Mouse (Mus musculus) CH12.LX (cell line): ENCODE measurements around the gene Gm20661. TPM values are rescaled to one million over a fixed set of nuclear protein-coding genes. Genes with fewer than 3 reads are reported as not detected.

Source experiments
- DNase-seq: peaks from one replicate; pipeline ENCODE4 v3.0.0-alpha.2; 2013; ENCODE audit errors: extremely low read depth
- H3K27ac ChIP-seq: 2 replicates; pipeline ENCODE4 v1.5.1; 2012; ENCODE audit warnings: low read depth, mild to moderate bottlenecking, control low read depth, moderate library complexity; ENCODE audit not compliant: insufficient read depth
- H3K27me3 ChIP-seq: replicated peaks from 2 replicates; pipeline ENCODE3; 2012; ENCODE audit warnings: inconsistent platforms
- H3K36me3 ChIP-seq, 2 experiments: replicated peaks in 1 of 2; 2 replicates each; pipeline versions ENCODE3 to v1.6.1; 2012; ENCODE audit warnings: inconsistent platforms in 1 of 2, low read length in 1 of 2, mild to moderate bottlenecking in 1 of 2, mixed read lengths in 1 of 2, moderate library complexity in 1 of 2; ENCODE audit not compliant: control insufficient read depth in 1 of 2, insufficient read depth in 1 of 2
- H3K4me1 ChIP-seq, 2 experiments: 2 replicates each; pipeline ENCODE4 v1.6.1; 2012; ENCODE audit warnings: inconsistent platforms in 1 of 2, moderate library complexity in 1 of 2; ENCODE audit not compliant: insufficient read depth in 2 of 2, control insufficient read depth in 1 of 2
- H3K4me2 ChIP-seq: 2 replicates; pipeline ENCODE4 v1.6.1; 2012; ENCODE audit warnings: low read depth, mild to moderate bottlenecking, control low read depth; ENCODE audit not compliant: poor library complexity, insufficient read depth, severe bottlenecking
- H3K4me3 ChIP-seq, 3 experiments: fragments of 150-350 bp in 1 of 3; sonication (generic) in 1 of 3; replicated peaks in 1 of 3; 2 replicates each; pipeline versions ENCODE3 to v1.5.1; 2011 to 2012; ENCODE audit warnings: low read depth in 2 of 3, low read length in 2 of 3, mild to moderate bottlenecking in 2 of 3, moderate library complexity in 2 of 3, control low read depth in 1 of 3, improper control_type of control experiment in 1 of 3, inconsistent platforms in 1 of 3, mixed read lengths in 1 of 3; ENCODE audit not compliant: poor library complexity in 1 of 3
- H3K79me2 ChIP-seq: replicated peaks from 2 replicates; pipeline ENCODE4 v1.6.1; 2012; ENCODE audit warnings: mild to moderate bottlenecking, moderate library complexity; ENCODE audit not compliant: control insufficient read depth, poor library complexity, insufficient read depth, severe bottlenecking; ENCODE audit errors: extremely low read depth
- H3K9ac ChIP-seq: 2 replicates; pipeline ENCODE4 v1.6.1; 2012; ENCODE audit warnings: low read depth, mild to moderate bottlenecking, control low read depth, moderate library complexity; ENCODE audit not compliant: insufficient read depth
- H3K9me3 ChIP-seq: replicated peaks from 2 replicates; pipeline ENCODE3; 2012; ENCODE audit warnings: low read length, inconsistent platforms, mixed read lengths
- CHD1 ChIP-seq: IDR thresholded peaks from 2 replicates; pipeline ENCODE4 v1.6.1; 2012; ENCODE audit warnings: low read depth, low read length, improper control_type of control experiment, inconsistent platforms
- CTCF ChIP-seq, 2 experiments: IDR thresholded peaks in 1 of 2; conservative IDR thresholded peaks in 1 of 2; 2 replicates each; pipeline ENCODE4 v1.5.1; 2011 to 2012; ENCODE audit warnings: low read depth in 2 of 2, low read length in 2 of 2, improper control_type of control experiment in 1 of 2, inconsistent platforms in 1 of 2, mild to moderate bottlenecking in 1 of 2, moderate library complexity in 1 of 2
- ELF1 ChIP-seq: IDR thresholded peaks from 2 replicates; pipeline ENCODE4 v1.6.1; 2014; ENCODE audit warnings: low read depth, mild to moderate bottlenecking, inconsistent platforms, low read length, improper control_type of control experiment
- ETS1 ChIP-seq: conservative IDR thresholded peaks from 2 replicates; pipeline ENCODE4 v1.6.1; 2012; ENCODE audit warnings: low read depth, mild to moderate bottlenecking, inconsistent platforms, low read length, improper control_type of control experiment, moderate library complexity
- KAT2A ChIP-seq: IDR thresholded peaks from 2 replicates; pipeline ENCODE4 v1.6.1; 2012; ENCODE audit warnings: low read length, improper control_type of control experiment, inconsistent platforms; ENCODE audit not compliant: insufficient replicate concordance
- MAFK ChIP-seq: IDR thresholded peaks from 2 replicates; pipeline ENCODE4 v1.6.1; 2011; ENCODE audit warnings: low read length, improper control_type of control experiment; ENCODE audit not compliant: insufficient replicate concordance
- MAX ChIP-seq: IDR thresholded peaks from 2 replicates; pipeline ENCODE4 v1.6.1; 2011; ENCODE audit warnings: low read length, improper control_type of control experiment
- MXI1 ChIP-seq: IDR thresholded peaks from 2 replicates; pipeline ENCODE4 v1.6.1; 2011; ENCODE audit warnings: mild to moderate bottlenecking, low read depth, low read length, improper control_type of control experiment
- MYC ChIP-seq: IDR thresholded peaks from 2 replicates; pipeline ENCODE4 v1.6.1; 2011; ENCODE audit warnings: low read depth, mild to moderate bottlenecking, improper control_type of control experiment, low read length
- NELFE ChIP-seq: IDR thresholded peaks from 2 replicates; pipeline ENCODE4 v1.6.1; 2011; ENCODE audit warnings: low read depth, low read length, improper control_type of control experiment
- PAX5 ChIP-seq: IDR thresholded peaks from 2 replicates; pipeline ENCODE4 v1.6.1; 2012; ENCODE audit warnings: low read length, inconsistent platforms, mixed read lengths
- POLR2A ChIP-seq: IDR thresholded peaks from 2 replicates; pipeline ENCODE4 v1.6.1; 2011; ENCODE audit warnings: low read depth, mild to moderate bottlenecking, improper control_type of control experiment, low read length
- POLR2AphosphoS2 ChIP-seq: IDR thresholded peaks from 2 replicates; pipeline ENCODE4 v1.6.1; 2011; ENCODE audit warnings: low read depth, low read length, improper control_type of control experiment
- RAD21 ChIP-seq: IDR thresholded peaks from 2 replicates; pipeline ENCODE4 v1.6.1; 2011; ENCODE audit warnings: low read depth, mild to moderate bottlenecking, low read length, improper control_type of control experiment, moderate library complexity
- RCOR1 ChIP-seq: conservative IDR thresholded peaks from 2 replicates; pipeline ENCODE4 v1.6.1; 2012; ENCODE audit warnings: low read depth, mild to moderate bottlenecking, inconsistent platforms, low read length, improper control_type of control experiment
- SIN3A ChIP-seq: IDR thresholded peaks from 2 replicates; pipeline ENCODE4 v1.6.1; 2012; ENCODE audit warnings: low read length, improper control_type of control experiment, inconsistent platforms
- SMC3 ChIP-seq: IDR thresholded peaks from 2 replicates; pipeline ENCODE4 v1.6.1; 2011; ENCODE audit warnings: low read depth, low read length, improper control_type of control experiment
- TCF12 ChIP-seq: IDR thresholded peaks from 2 replicates; pipeline ENCODE4 v1.6.1; 2014; ENCODE audit warnings: low read depth, mild to moderate bottlenecking, inconsistent platforms, low read length, improper control_type of control experiment
- USF1 ChIP-seq: IDR thresholded peaks from 2 replicates; pipeline ENCODE4 v1.6.1; 2014; ENCODE audit warnings: low read depth, mild to moderate bottlenecking, inconsistent platforms, low read length, improper control_type of control experiment
- USF2 ChIP-seq: conservative IDR thresholded peaks from 2 replicates; pipeline ENCODE4 v1.6.1; 2011; ENCODE audit warnings: low read depth, low read length, improper control_type of control experiment
- ZC3H11A ChIP-seq: IDR thresholded peaks from 2 replicates; pipeline ENCODE4 v1.6.1; 2012; ENCODE audit warnings: low read depth, mild to moderate bottlenecking, inconsistent platforms, low read length, improper control_type of control experiment
- ZMIZ1 ChIP-seq: IDR thresholded peaks from 2 replicates; pipeline ENCODE4 v1.6.1; 2012; ENCODE audit warnings: low read depth, mild to moderate bottlenecking, inconsistent platforms, low read length, improper control_type of control experiment
- ZNF384 ChIP-seq: IDR thresholded peaks from 2 replicates; pipeline ENCODE4 v1.6.1; 2012; ENCODE audit warnings: low read depth, low read length, improper control_type of control experiment, inconsistent platforms
- dilution Hi-C: fragments of 300-500 bp; cut with MboI; formaldehyde crosslinking; loops from 2 replicates; pipeline ENCODE4 v1.14.3; 2020; ENCODE audit warnings: low sequenced_read_pairs; ENCODE audit not compliant: extremely low pct_unique_long_range_greater_than_20kb, extremely low pct_ligation_motif_present
- in situ Hi-C: fragments of 300-500 bp; cut with MboI; formaldehyde crosslinking; loops from 3 replicates; pipeline ENCODE4 v1.14.3; 2019; ENCODE audit warnings: low sequenced_read_pairs, low pct_ligation_motif_present, low pct_unique_long_range_greater_than_20kb, mixed read lengths
- polyA plus RNA-seq: library from polyadenylated mRNA; unstranded; fragments of >175 nt; gene quantifications from 2 replicates; pipeline ENCODE4 v1.2.1, GENCODE M21; 2012; ENCODE audit warnings: low read depth; ENCODE audit not compliant: insufficient read length
- total RNA-seq, 2 experiments: library from RNA; depleted of rRNA; stranded (reverse); fragments of 300-350 nt in 1 of 2; fragments of >200 nt in 1 of 2; gene quantifications; 2 replicates each; pipeline ENCODE4 v1.2.3; 2012 to 2014

Gene Gm20661
- total and polyA plus RNA-seq, 3 experiments, result 0.29 TPM; not detected in 2

DNA sequence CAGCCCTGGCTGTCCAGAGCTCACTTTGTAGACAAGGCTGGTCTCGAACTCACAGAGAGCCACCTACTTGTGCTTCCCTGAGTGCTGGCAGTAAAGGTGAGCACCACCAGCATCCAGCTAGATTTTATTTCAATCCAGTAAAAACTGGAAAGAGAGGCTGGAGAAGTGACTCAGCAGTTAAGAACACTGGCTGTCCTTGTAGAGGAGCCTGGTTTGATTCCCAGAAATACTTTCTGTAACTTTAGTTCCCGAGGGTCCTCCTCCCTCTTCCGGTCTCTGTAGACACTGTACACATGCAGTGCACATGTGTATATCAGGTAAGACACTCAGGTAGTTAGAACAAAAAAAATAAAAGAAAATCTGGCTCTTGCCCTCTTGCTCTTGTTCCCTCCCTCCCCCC, 5.1 kb downstream of the Gm20661 start:
- H3K27ac ChIP-seq, result no peak overlapping the region
- DNase-seq, result no peak
- no peak overlapping the region for H3K4me3 ChIP-seq
- H3K36me3 ChIP-seq, result peaks cover 17 to 19% of the 10 kb centered on the region in 2 experiments
- H3K4me2 ChIP-seq, result no peak overlapping the region
- in situ Hi-C loops (no loop called here), dilution Hi-C loops (no loop called here)
- no peaks in the 10 kb centered on the region for H3K9me3 ChIP-seq
- no peak for TF ChIP-seq MAFK
- no peak for TF ChIP-seq MAX
- no peak for TF ChIP-seq NELFE
- TF ChIP-seq TCF12, result no peak
- TF ChIP-seq ZNF384, result no peak
- no peak for TF ChIP-seq ETS1
- TF ChIP-seq ZMIZ1, result no peak
- H3K4me1 ChIP-seq, result peaks cover 17 to 28% of the 10 kb centered on the region in 2 experiments
- H3K27me3 ChIP-seq, result no peaks in the 10 kb centered on the region
- no peaks in the 10 kb centered on the region for H3K79me2 ChIP-seq
- no peak overlapping the region for H3K9ac ChIP-seq

DNA sequence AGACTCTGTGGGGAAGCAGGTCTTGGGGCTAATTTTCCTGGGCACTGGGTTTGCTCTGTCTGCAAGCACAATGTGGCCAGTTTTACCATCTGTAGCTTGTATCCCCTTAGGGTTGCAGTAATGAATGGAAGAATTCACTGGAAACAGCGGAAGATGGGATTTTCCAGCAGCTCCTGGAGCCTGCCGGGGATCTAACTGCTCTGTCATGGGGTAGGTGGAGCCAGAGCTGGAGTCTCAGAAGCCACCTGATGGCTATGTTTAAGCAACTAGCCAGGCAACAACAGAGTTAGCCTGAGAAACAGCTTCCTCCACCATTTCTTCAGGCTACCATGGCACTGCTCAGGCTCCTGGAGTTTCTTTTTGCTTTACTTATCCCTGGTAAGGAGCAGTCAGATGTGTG, 9.3 kb downstream of the Gm20661 start, which contains the start of gene Cdhr4:
TSS of gene Cdhr4 (plus strand) at position 301 of the 400 bp plus-strand sequence.
- Histone ChIP-seq H3K4me2 (no peak within 1 kb of the TSS), H3K27ac (no peak within 1 kb of the TSS), H3K79me2 (no peaks in the 10 kb centered on the region), H3K27me3 (no peaks in the 10 kb centered on the region), H3K4me1 (peaks cover 0 to 16% of the 10 kb centered on the region in 2 experiments; a peak in 2 of 4 replicates), H3K36me3 (no peaks in the 10 kb centered on the region), H3K9ac (no peak within 1 kb of the TSS), H3K9me3 (no peaks in the 10 kb centered on the region), H3K4me3 (no peak within 1 kb of the TSS)
- in situ Hi-C loops (no loop called here), dilution Hi-C loops (no loop called here)
- TF ChIP-seq MAX (no peak), NELFE (no peak), RAD21 (no peak), MYC (no peak), ELF1 (no peak), SIN3A (no peak), POLR2AphosphoS2 (no peak), POLR2A (no peak), RCOR1 (no peak), ZC3H11A (no peak), ZMIZ1 (no peak), CTCF (conservative IDR thresholded peaks at IDR 0.05 in 1 of 2, IDR thresholded peaks at IDR 0.05 in 1 of 2; ENCODE audit: low read depth in 2 of 2, low read length in 2 of 2) (no peak), CHD1 (no peak), SMC3 (no peak), KAT2A (no peak), MXI1 (no peak), USF1 (no peak), PAX5 (no peak), USF2 (no peak), TCF12 (no peak)
- no peak for DNase-seq
